Mouse (Mus musculus) kidney, embryonic 16.5 days (tissue): ENCODE measurements around the gene Actr1b. TPM values are rescaled to one million over a fixed set of nuclear protein-coding genes. Genes with fewer than 3 reads are reported as not detected.

Experiments used
- ATAC-seq: fragments of 200-750 bp; cut with Nextera tagmentation; 2 replicates; pipeline ENCODE4 v1.8.0; 2017; ENCODE audit warnings: moderate TSS enrichment; ENCODE audit not compliant: low FRiP score, low TSS enrichment
- H3K27ac ChIP-seq: fragments of 300-500 bp; sonication (generic); 2 replicates; pipeline ENCODE4 v1.5.1; 2014; ENCODE audit warnings: low read length
- H3K27me3 ChIP-seq: fragments of 300-500 bp; sonication (generic); 2 replicates; pipeline ENCODE4 v1.6.1; 2014; ENCODE audit warnings: low read length, control low read depth, mixed read lengths; ENCODE audit not compliant: insufficient read depth
- H3K36me3 ChIP-seq: fragments of 300-500 bp; sonication (generic); 2 replicates; pipeline ENCODE4 v1.6.1; 2014; ENCODE audit warnings: low read length, control low read depth, mixed read lengths; ENCODE audit not compliant: insufficient read depth
- H3K4me1 ChIP-seq: fragments of 300-500 bp; sonication (generic); 2 replicates; pipeline ENCODE4 v1.6.1; 2014; ENCODE audit warnings: low read length, control low read depth, mixed read lengths; ENCODE audit not compliant: insufficient read depth
- H3K4me2 ChIP-seq: fragments of 300-500 bp; sonication (generic); replicated peaks from 2 replicates; pipeline ENCODE4 v1.6.1; 2014; ENCODE audit warnings: low read depth, low read length
- H3K4me3 ChIP-seq: fragments of 300-500 bp; sonication (generic); 2 replicates; pipeline ENCODE4 v1.5.1; 2014; ENCODE audit warnings: mild to moderate bottlenecking, low read length
- H3K9ac ChIP-seq: fragments of 300-500 bp; sonication (generic); replicated peaks from 2 replicates; pipeline ENCODE4 v1.6.1; 2014; ENCODE audit warnings: low read length
- H3K9me3 ChIP-seq: fragments of 300-500 bp; sonication (generic); 2 replicates; pipeline ENCODE4 v1.6.1; 2016; ENCODE audit warnings: low read length, control low read depth
- WGBS: fragments of 180-500 bp; shearing (Covaris S2); extraction: QIAGEN DNeasy Blood & Tissue Kit; methylation state at CpG from one replicate; pipeline ENCODE4 v1.1.7; 2014; 5-methylcytosine and 5-hydroxymethylcytosine counted together
- microRNA-seq: library from miRNA; unstranded; fragments of <30 nt; microRNA quantifications from one replicate; pipeline ENCODE4, GENCODE M21; 2016
- polyA plus RNA-seq: library from polyadenylated mRNA; unstranded; fragments of >200 nt; fragmentation: Nextera tagmentation; extraction: Ambion mirVana; gene quantifications from 2 replicates; pipeline ENCODE4 v1.2.1, GENCODE M21; 2015

Gene Actr1b
- polyA plus RNA-seq, 1 experiment from 2014 or later: 123 TPM

- WGBS: 70% methylated on average over 4 of the region's 4 CpGs
- Histone ChIP-seq H3K27ac (peak overlapping the region; percentile 82; the same call in 1 of the 2 replicates), H3K27me3 (no peaks in the 10 kb centered on the region), H3K4me2 (no peak overlapping the region), H3K9me3 (no peaks in the 10 kb centered on the region), H3K36me3 (no peaks in the 10 kb centered on the region), H3K4me3 (no peak overlapping the region), H3K4me1 (peaks cover 17% of the 10 kb centered on the region), H3K9ac (no peak overlapping the region)
- no peak for ATAC-seq
Observed at GRCm38 (mm10) chr1:36664457-36664856, 49.8 kb downstream of the Actr1b start.

- no peak overlapping the region for H3K4me3 ChIP-seq
- ATAC-seq: peak; percentile 39; the same call in 1 of the 2 replicates
- H3K4me2 ChIP-seq: no peak overlapping the region
- no peaks in the 10 kb centered on the region for H3K27me3 ChIP-seq
- no peaks in the 10 kb centered on the region for H3K36me3 ChIP-seq
- no peaks in the 10 kb centered on the region for H3K4me1 ChIP-seq
- no peak overlapping the region for H3K27ac ChIP-seq
- WGBS: 70% methylated on average over 7 of the region's 7 CpGs
- no peaks in the 10 kb centered on the region for H3K9me3 ChIP-seq
- H3K9ac ChIP-seq: no peak overlapping the region
Observed at GRCm38 (mm10) chr1:36658621-36659399, 55.4 kb downstream of the Actr1b start.

GRCm38 (mm10) chr1:36657658-36658415 lies 56.4 kb downstream of the Actr1b start:
- no peak overlapping the region for H3K9ac ChIP-seq
- H3K27ac ChIP-seq: no peak overlapping the region
- no peaks in the 10 kb centered on the region for H3K36me3 ChIP-seq
- no peaks in the 10 kb centered on the region for H3K9me3 ChIP-seq
- ATAC-seq: no peak
- H3K4me1 ChIP-seq: no peaks in the 10 kb centered on the region
- WGBS: 81% methylated on average over 4 of the region's 4 CpGs
- H3K27me3 ChIP-seq: no peaks in the 10 kb centered on the region
- no peak overlapping the region for H3K4me2 ChIP-seq
- no peak overlapping the region for H3K4me3 ChIP-seq

- Histone ChIP-seq H3K36me3 (no peaks in the 10 kb centered on the region), H3K9me3 (no peaks in the 10 kb centered on the region), H3K4me2 (no peak overlapping the region), H3K4me3 (no peak overlapping the region), H3K27ac (no peak overlapping the region), H3K27me3 (no peaks in the 10 kb centered on the region), H3K9ac (no peak overlapping the region), H3K4me1 (no peaks in the 10 kb centered on the region)
- WGBS: 89% methylated on average over 3 of the region's 3 CpGs
- no peak for ATAC-seq
Observed at GRCm38 (mm10) chr1:36656233-36656632, 58.0 kb downstream of the Actr1b start.

- 92% methylated on average over 5 of the region's 5 CpGs for WGBS
- Histone ChIP-seq H3K9ac (no peak overlapping the region), H3K4me1 (no peaks in the 10 kb centered on the region), H3K27ac (no peak overlapping the region), H3K27me3 (no peaks in the 10 kb centered on the region), H3K36me3 (no peaks in the 10 kb centered on the region), H3K9me3 (no peaks in the 10 kb centered on the region), H3K4me2 (no peak overlapping the region), H3K4me3 (no peak overlapping the region)
- ATAC-seq: no peak
Observed at GRCm38 (mm10) chr1:36655039-36655438, 59.2 kb downstream of the Actr1b start.

Small RNAs within 50 kb of the gene (microRNA-seq; reads per million reads assigned to microRNA genes)
- not detected for gene Gm24133

Other genes with a start within 250 kb of the Actr1b start
- gene Cnnm4, start 242.8 kb downstream of the Actr1b start, polyA plus RNA-seq: 13.8 and 13.9 TPM in 2 replicates
- gene Cnnm3, start 202.6 kb downstream of the Actr1b start, polyA plus RNA-seq: 3.5 and 3.7 TPM in 2 replicates
- gene Ankrd23, start 177.5 kb downstream of the Actr1b start, polyA plus RNA-seq: 15.2 and 21.7 TPM in 2 replicates
- 0.30 and 1.5 TPM in 2 replicates for gene Gm42417, start 175.0 kb downstream of the Actr1b start, polyA plus RNA-seq
- 29.2 and 30.0 TPM in 2 replicates for gene Ankrd39, start 167.0 kb downstream of the Actr1b start, polyA plus RNA-seq
- 21.4 and 21.9 TPM in 2 replicates for gene Sema4c, start 156.1 kb downstream of the Actr1b start, polyA plus RNA-seq
- 1.2 and 1.8 TPM in 2 replicates for gene Fam178b, start 31.2 kb downstream of the Actr1b start, polyA plus RNA-seq
- 681 and 722 TPM in 2 replicates for gene Cox5b, start 23.0 kb downstream of the Actr1b start, polyA plus RNA-seq
- gene 4933424G06Rik, start 4.3 kb downstream of the Actr1b start, polyA plus RNA-seq: 0.26 TPM in 1 of 2 replicates, not detected in the other
- gene Zap70, start 47.4 kb upstream of the Actr1b start, polyA plus RNA-seq: 0.28 and 0.54 TPM in 2 replicates
- gene Tmem131, start 229.2 kb upstream of the Actr1b start, polyA plus RNA-seq: 9.6 and 11.5 TPM in 2 replicates